Mouse (Mus musculus): ENCODE measurements around the gene Snf8.

DNA sequence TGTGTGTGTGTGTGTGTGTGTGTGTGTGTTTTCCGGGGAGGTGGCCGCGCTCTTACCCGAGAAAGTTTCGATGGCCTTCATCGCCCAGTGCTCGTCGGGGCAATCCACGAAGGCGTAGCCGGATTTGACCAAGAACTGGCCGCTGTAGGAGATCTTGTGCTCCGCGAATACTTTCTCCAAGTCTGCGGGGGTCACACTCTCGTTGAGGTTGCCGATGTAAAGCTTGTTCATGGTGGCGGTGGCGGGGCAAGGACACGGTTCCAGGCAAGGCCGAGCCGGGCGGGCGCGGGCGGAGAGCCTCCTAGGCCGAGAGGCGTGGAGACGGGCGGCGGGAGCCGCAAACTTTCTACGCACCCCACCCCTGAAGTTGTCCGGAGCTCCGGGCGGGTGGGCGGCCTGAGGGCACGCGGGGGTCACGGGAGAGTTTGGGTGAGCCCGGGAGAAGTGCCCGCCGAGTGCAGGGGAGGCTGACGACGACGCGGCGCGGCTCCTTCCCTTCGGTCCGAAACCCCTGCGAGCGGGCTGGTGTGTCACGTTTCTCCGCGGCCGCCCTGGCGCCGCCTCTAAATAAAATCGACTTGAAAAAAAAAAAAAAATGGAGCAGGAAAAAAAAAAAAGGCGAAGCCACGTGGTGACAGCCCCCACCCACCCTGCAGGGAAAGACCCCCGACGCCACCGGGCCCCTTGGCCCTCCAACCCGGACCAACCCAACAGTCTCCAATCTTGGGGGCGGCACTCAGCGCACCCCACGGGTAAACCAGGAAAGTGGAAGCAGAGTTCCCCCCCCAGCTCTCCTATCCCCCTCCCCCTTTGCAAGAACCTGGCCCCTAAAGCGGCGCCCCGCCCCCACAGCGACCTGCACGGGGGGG, 29.0 kb upstream of the Snf8 start, which contains the start of gene Igf2bp1:
- TF ChIP-seq CTCF (conservative IDR thresholded peaks at IDR 0.05 in 1 of 2, IDR thresholded peaks at IDR 0.05 in 1 of 2; ENCODE audit: low read depth in 2 of 2, low read length in 2 of 2) (no peak), E2F4 (IDR thresholded peaks at IDR 0.05; ENCODE audit: insufficient replicate concordance, low read depth, low read length) (no peak), JUN (IDR thresholded peaks at IDR 0.05; ENCODE audit: insufficient read depth, low read depth, low read length) (no peak), POLR2A (IDR thresholded peaks at IDR 0.05; ENCODE audit: low read depth, low read length) (no peak), KAT2A (IDR thresholded peaks at IDR 0.05; ENCODE audit: insufficient replicate concordance, low read length) (no peak), ZMIZ1 (IDR thresholded peaks at IDR 0.05; ENCODE audit: low read depth, low read length) (no peak), MAFK (IDR thresholded peaks at IDR 0.05; ENCODE audit: insufficient replicate concordance, low read length) (no peak), POLR2AphosphoS2 (IDR thresholded peaks at IDR 0.05; ENCODE audit: low read depth, low read length) (no peak), USF1 (IDR thresholded peaks at IDR 0.05; ENCODE audit: low read depth, low read length) (no peak), ELF1 (IDR thresholded peaks at IDR 0.05; ENCODE audit: low read depth, low read length) (no peak), IRF4 (IDR thresholded peaks at IDR 0.05; ENCODE audit: low read depth, low read length) (no peak), EP300 (IDR thresholded peaks at IDR 0.05; ENCODE audit: low read length) (no peak), CHD1 (IDR thresholded peaks at IDR 0.05; ENCODE audit: low read depth, low read length) (no peak), UBTF (IDR thresholded peaks at IDR 0.05; ENCODE audit: low read depth, low read length) (no peak)
